Mouse (Mus musculus): ENCODE measurements around the gene Pde4a. TPM values are rescaled to one million over a fixed set of nuclear protein-coding genes. Genes with fewer than 3 reads are reported as not detected.
"Not testable (repeated sequence)": the region's sequence is repeated elsewhere in the genome, so short reads cannot be mapped to it uniquely, and the experiment has no call there.

Pde4a gene
- total RNA-seq, 2 experiments from 2014 or later = 84.2 to 86.8 TPM

DNA sequence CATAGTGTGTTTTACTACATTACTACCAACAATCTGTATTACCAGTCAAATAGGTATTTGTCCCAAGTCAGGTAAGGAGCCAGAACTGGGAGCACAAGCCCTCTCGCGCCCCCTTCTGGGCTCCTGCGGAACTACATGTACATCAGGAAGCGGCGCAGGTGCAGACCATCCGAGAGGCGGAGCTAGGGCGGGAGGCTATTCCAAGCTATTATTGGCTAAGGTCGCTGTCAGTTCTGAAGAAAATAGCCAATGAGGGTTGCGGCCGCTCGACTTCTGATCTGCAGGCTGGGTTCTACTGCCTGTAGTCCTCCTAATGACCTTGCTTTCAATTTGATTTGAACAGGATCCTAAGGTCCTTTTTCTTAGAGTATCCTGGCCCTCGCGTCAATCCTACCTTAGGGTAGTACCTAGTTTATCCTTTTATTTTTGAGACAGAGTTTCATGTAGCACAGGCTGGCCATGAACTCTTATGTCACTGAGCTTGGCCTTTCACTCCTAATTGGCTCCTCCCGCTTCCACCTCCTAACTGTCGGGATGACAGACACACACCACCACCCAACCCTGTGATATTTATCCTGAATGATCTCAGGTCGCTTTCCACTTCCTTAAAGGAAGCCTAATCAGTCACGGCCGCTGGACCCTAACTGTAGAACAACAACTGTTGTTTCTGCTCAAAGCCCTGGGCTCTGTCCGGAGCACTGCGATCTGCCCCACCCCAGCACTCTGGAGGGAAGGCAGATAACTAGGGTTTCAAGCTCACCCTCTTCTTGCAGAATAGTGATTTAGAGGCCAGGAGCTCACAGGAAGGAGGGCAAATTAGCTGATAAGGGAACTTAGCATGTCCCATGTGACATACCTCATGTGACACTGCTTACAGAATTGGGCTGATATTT is 55.2 kb downstream of the Pde4a start:
- peak; percentile 90 to 92 for DNase-seq

DNA sequence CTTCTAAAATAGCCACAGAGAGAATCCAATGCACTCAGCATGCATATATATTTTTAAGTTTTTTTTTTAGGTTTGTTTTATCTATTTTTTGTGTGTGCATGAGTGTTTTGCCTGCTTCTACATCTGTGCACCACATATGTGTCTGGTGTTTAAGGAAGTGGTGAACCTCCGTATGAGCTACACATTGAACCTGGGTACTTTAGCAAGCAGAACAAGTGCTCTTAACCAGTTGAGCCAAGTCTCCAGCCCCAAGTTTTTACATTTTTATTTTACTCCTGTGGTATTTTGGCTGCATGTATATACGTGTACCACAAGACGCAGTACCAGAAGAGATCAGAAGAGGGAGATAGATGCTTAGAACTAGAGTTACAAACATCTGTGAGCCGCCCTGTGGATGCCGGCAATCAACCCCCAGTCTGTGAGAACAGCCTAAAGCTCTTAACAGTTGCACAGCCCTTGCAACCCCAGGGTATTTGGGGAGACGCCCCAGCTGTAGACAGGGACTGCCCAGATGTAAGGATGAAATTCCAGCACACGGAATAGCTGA is 55.9 kb downstream of the Pde4a start:
- DNase-seq = no peak

DNA sequence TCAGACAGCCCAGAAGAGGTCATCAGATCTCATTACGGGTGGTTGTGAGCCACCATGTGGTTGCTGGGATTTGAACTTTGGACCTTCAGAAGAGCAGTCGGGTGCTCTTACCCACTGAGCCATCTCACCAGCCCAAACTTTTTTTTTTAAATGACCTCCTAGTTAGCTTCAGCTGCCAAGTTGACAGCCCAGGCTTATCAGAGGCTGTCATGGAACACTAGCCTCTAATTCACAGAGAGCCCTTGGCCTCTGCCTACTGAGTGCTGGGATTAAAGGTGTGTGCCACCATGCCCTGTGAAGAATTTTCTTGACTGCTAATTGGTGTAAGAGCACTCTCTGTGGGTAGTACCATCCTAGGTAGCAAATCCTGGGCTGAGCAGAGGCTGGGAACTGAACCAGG is 58.0 kb downstream of the Pde4a start:
- DNase-seq = not testable (repeated sequence)

DNA sequence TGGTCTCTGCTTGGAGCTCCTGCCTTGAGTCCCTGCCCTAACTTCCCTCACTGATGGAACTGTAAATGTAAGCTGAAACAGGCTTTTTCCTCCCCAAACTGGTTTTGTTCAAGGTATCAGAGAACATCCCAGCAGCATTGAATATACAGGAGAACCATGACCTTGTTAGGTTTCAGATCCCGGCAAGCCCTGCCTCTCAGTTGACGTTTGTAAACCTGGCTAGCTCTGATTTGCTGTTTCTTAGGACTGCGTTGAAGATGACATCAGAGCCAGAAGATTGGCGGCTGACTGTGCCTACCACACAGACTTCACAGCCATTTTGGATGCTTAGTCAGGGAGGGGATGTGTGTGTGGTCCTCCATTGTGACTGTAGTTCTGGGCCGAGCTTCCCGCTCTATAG is 58.4 kb downstream of the Pde4a start:
- DNase-seq = no peak

DNA sequence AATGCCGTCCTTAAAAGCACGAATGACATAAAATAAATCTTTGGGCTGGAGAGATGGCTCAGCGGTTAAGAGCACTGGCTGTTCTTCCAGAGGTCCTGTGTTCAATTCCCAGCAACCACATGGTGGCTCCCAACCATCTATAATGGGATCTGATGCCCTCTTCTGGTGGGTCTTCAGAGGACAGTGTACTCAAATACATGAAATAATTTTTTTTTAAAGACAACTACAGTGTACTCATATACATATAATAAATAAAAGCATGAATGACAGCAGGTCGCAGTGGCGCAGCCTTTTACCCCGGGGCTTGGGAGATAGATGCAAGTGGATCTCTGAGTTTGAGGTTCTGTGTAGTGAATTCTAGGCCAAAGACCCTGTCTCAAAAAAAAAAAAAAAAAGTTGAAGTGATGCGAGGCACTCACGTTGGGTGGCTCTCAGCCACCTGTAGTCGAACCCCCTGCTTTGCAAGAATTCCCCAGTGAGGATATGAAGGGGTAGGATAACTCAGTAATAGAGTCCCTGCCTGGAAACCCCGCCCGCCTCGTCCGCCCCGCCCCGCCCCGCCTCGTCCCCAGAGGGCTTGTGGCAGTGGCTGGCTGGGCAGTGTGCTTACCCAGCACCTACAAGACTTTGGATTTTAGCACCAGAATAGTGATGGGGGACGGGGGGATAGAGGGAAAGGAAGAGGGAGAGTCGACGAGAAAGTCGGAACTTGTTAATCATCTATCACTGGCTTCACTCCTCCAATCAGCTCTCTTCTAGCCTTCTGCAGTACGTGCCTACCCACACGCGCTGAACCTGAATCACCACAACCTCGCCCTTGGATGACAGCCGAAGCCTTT is 59.3 kb downstream of the Pde4a start:
- DNase-seq = no peak

DNA sequence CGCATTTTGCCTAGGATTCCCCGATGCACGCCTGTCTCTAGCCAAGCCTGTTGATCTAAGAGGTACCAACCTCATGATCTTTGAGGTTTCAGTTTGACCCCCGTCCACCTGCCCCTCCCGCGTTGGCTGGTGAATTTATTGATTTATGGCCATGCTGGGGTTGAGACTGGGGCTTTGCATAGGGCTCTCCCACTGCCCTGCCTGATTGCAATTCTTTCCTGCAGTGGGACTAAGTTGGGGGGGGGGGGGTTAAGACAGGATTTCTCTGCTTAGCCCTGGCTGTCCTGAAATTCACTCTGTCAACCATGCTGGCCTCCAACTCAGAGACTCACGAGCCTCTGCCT is 59.9 kb downstream of the Pde4a start:
- no peak for DNase-seq

DNA sequence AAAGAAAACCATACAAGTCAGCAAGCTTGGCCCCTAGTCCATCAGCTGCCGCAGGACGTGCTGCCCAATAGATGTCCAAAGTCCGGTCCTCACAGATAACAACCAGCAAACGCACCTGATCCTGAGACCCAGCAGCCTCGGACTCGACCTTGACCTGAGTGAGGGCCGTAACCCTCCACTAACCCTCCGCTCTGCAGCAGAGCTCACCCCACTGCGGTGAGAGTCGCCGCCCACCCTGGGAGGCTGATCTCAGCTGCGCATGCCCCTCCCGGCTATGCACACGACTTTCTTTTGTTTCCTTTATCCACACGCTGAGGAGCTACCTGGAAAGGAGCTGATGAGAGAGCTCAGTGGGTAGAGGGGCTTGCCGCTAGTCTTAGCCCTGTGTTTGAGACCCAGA is 61.8 kb downstream of the Pde4a start:
- no peak for DNase-seq

DNA sequence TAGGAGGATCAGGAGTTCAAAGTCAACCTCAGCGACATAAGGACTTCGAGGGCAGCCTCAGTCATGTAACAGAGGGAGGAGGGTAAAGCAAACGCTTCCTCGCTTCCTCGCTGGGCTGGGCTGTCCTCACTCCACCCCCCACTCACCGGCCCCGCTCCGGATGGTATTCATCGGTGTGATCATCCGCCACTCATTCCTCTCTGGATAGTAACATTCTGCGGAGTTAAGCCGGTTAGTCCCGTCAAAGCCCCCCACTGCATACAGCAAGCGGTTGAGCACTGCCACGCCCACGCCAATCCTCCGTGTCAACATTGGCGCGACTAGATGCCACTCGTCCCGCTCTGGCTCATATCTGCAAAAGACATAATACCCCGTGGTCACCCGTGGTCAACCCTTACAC is 66.0 kb downstream of the Pde4a start:
- no peak for DNase-seq

DNA sequence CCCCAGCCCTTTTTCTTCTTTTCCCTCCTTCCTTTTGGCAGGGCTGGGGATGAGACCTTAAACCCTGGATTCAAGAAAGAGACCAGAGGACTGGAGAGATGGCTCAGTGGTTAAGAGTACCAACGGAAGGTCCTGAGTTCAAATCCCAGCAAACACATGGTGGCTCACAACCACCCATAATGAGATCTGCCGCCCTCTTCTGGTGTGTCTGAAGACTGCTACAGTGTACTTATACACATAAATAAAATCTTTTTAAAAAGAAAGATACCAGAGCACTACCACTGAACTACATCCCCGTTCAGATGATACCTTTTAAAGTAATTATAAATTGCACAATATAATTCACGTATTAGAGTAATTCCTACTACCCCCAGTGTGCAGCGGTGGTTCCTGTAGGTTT is 67.4 kb downstream of the Pde4a start:
- DNase-seq = no peak

DNA sequence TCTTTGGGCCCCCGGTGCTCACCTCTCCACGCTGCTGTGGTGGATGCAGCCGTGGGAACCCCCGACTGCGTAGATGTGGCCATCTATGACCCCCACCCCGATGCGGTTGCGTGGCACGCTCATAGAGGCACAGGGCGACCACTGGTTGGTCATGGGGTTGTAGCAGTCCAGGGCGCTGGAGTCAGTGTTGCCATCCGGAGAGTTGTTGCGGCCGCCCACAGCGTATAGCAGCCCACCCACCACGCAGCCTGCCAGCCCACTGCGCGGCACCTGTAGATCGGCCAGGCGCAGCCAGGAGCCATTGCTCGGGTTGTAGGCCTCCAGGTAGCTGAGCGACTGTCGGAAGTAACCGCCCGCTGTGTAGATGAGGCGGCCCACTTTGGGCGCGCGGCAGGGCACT is 67.9 kb downstream of the Pde4a start:
- DNase-seq = no peak

DNA sequence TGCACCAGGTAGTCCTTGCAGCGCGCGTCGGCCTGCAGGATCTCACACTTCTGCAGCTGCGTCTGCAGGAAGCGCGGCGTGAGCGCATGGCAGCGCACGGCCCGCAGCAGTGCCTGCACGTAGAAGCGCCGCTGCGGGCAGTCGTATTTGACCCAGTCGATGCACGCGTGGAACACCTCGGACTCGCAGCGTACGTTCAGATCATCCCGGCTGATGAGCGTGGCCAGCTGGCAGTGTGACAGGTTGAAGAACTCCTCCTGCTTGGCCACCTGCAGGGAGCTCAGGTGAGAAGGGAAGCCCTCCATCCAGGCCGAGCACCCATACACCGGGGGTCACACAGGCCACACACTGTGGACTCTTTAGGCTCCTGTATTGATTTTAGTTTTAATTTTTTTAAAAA is 68.3 kb downstream of the Pde4a start:
- no peak for DNase-seq

DNA sequence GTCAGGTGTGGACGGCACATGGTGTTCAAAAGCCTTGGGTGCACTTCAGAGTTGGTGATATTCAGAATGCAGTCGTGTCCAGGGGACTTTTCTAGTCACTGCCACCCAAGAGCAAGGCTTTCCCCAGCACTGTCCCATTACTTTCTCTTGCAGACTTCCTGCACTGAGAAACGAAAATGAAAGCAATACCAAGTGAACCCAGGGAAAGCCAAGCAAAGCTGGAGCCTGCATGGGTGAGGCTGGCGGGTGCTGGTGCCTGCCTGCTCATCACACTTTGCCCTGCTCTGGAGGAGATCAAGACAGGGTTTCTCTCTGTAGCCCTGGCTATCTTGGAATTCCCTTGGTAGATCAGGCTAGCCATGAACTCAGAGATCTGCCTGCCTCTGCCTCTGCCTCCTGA is 69.8 kb downstream of the Pde4a start:
- no peak for DNase-seq

DNA sequence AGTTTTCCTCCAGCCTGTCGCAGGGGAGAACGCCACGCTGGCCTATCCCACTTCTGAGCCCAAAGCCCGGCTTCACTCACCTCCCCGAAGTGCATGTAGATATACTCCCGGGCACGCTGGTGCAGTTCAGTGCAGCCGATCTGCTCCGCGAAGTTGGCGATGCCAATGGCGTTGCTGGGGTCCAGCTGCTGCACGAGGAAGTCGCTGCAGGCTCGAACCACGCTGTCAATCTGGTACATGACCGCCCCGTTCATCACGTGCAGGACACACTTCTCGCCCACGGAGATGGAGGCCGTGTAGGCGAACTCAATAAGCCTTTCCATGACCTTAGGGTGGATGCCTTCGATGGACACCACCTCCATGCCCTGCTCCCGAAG is 71.5 kb downstream of the Pde4a start:
- no peak for DNase-seq

DNA sequence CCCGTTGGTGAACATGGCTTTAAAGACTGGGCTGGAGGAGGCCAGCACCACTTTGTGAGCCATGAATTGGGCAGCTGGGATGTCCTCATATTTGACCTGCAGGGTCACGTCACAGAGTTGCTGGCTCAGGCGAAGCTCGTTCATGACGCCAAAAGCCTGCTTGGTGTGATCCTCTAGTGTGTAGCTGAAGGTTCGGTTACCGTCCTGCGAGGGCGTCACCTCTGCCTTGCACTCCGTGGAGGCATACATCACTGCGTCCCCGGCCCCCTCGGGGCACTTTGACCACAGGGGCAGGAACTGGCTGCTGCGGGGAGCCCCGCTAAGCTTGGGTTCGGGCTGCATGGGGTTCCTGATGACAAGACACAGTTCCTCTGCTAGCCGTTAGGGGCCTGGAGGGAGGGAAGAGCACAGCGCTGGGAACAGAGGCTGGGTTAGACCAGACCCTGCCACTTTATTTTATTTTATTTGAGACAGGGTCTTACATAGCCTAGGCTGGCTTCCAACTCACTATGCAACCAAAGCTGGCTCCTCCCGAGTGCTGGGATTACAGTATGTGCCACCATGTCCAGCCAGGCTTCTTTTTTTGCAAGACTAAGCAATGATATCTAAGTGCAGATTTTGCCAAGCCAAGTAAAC is 72.0 kb downstream of the Pde4a start:
- peak; percentile 35 to 38 for DNase-seq

DNA sequence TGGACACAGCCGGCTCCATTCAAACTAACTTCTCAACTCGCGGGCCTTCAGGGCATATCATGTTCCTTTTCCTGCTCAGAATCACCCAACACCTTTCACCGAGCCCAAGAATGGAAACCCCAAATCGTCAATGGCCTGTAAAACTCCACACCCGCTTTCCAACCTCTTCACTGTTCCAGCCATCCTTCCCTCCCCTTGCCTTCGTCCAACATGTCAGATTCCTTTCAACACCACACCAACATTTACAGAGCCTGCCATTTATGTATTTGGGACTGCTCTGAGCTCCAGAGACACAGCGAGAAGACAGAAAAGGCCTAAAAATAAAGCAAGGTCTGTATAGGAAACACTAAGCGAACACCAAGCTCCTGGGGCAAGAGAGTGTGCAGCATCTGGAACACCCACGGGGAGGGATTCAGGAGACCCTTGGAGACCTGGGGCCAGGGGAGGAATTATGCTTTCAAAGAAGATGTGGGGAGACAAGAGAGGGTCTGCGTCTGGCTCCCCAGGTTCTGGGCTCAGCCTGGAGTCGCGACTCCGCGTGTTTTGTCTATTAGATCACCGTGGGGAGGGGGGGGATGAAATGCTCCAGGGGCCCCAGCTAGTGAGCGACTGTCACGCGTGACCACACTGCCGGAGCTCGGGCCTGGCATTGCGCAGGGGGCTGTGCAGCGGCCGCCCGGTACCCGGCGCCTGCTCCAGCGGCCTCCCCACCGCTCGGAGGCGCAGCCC is 72.7 kb downstream of the Pde4a start:
- no peak for DNase-seq

DNA sequence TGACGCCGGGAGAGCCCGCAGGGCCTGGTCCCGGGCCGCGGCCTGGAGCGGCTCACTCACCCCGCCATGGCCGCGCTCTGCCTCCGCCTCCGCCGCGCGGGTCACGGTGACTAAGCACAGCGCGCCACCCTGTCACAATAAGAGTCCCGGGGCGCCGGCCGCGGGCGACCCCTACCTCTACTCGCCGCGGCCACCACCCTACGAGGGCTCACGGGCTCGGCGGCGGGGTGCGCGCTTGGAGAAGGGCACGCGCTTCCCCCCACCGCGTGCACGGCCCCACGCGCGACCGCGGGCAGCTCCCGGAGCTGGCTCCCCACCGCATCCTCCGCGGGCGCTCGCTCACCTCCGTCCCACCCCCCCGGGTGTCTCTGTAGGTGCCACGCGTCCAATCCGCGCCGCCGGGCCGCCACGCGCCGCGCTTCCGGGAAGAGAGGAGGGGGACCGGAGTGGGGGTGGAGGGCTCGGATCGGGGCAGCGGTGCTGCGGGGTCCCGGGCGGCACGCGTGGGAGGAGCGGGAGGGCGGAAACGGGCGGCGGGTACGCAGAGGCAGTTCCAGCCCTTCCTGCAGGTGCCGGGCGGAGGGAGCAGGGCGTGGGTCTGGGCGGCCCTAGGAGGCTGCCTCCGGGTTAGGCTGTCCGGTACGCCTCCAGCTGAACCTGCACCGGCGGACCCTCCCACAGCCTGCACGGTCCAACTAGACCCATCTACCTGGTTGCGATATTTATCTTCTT is 73.4 kb downstream of the Pde4a start, which contains the start of gene Keap1:
TSS of gene Keap1 (minus strand) at position 629 of the 732 bp plus-strand sequence.
- DNase-seq = peak; percentile 77 to 79

DNA sequence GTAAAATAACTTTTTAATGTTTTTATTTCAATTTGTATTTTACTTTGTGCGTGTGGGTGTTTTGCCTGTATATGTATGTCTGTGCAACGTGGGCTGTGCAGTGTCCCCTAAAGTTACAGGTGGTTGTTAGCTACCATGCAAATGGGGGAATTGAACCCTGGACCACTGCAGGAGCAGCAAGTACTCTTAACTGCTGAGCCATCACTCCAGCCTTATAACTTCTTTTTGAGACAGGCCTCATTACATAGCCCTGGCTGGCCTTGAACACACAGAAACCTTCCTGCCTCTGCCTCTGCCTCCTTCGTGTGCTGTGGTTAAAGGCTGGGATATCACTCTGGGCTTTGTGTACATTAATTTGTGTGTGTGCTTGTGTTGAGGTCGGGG is 73.9 kb downstream of the Pde4a start:
- no peak for DNase-seq

DNA sequence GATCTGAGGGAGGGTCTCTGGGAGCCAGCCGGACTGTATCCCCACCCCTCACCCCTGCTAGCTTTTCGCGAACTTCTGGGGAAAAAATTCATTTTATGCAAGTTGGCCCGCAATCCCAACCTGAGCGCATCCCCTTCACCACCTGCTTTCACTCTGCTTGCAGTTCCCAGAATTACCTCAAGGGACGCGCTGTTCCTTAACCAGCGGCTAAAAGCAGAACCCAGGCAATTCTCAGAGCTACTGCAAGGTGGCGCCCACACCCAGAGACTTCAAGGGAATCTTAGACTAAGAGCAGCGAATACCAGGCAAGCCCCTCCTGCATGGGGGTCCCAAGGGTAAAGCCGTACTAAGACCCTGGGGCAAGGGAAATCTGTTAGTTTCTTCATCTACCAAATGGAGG is 75.8 kb downstream of the Pde4a start:
- peak; percentile 69 to 70 for DNase-seq

DNA sequence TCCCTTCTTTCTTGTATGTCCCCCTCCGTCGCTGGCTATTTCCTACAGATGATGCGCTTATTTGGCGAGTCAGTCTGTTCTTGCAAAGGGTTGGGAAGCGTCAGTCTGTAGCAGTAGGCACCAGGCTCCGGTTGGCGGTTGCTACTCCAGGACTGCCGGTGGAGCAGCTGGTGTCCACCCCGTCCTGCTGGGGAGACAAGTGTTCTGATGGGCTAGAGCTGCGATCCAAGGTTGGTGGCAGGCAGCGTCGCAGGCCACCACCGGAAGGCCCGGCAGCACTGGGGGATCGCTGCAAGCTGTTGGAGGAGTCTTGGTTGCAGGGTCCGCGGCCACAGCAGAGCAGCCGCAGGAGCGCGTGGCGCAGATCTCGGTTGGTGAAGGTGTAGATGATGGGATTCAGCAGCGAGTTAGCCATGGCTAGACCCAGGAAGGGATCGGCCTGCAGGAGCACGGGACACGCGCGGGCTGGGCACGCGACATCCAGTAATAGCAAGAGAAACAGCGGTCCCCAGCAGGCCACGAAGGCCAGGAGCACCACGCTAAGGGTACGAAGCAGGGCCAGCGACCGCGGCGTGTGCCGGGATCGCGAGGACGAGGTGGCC is 78.4 kb downstream of the Pde4a start:
- DNase-seq = no peak

DNA sequence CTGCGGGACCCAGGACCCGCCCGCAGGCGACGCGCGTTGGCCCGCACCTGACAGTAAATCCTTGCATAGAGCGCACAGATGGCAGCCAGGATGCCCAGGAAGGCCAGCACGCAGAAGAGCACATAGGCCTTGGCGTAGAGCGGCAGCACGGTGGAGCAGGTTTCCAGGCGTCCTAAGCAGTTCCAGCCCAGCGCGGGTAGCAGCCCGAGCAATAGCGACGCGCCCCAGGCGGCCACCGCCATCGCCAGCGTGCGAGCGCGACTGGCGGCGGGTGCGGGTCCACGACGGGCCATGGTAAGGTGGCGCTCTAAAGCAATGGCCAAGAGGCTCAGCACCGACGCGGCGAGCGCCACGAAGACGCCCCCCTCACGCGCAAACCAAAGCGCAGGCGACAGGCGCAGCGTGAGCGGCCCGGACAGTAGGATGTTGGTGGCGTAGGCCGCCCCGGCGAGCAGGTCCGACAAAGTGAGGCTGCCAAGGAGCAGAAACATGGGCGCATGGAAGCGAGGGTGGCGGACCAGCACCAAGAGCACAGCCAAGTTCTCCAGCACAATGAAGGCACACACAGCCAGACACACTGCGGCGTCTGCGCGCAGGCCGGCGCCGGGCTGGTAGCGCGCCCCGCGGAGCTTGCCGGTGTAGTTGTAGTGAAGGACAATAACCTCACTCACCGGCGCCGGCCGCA is 79.1 kb downstream of the Pde4a start:
- DNase-seq = peak; percentile 49 to 51

DNA sequence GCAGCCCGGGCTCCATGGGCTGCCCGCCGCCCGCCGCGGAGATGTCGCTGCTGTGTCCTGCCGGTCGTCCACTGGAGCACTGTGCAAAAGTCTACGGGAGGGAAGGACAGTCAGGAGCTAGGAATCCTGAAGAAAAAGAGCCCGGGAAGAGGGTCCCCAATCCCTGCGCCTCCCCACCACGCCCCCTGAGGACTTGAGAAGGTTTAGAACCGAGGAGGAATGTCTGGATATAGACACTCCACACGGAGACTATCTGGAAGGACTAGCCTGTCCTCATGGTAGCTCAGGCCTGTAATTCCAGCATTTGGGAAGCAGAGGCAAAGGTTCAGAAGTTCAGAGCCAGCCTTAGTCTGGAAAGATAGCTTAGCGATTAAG is 79.6 kb downstream of the Pde4a start:
- no peak for DNase-seq

Measured in layer of hippocampus, postnatal 36 days (tissue).